Mouse (Mus musculus): ENCODE measurements around the gene Myo15b. TPM values are rescaled to one million over a fixed set of nuclear protein-coding genes. Genes with fewer than 3 reads are reported as not detected.

The Myo15b gene
- polyA plus RNA-seq, 1 experiment from 2014 or later: 0.12 TPM

DNA sequence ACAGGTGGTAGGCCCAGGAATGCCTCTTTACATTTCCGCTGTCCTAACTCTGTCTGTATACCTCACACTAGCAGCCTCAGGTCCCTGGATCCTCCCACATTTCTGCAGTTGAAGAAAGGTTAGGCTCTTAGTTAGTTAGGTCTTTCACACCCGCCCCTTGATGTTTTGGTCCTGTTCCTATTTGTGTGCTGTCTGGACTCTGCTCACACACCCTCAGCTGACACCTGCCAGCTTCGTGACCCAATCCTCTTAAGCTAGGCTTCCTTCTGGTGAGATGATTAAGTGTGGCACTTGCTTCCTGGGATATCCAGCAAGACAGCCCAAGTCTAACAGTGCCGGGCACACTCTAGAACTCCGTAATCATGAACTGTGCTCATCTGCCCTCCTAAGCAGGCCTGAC, 48.3 kb downstream of the Myo15b start:
- H3K27me3 ChIP-seq (ENCODE audit: insufficient read depth, low read length): no peaks in the 10 kb centered on the region

DNA sequence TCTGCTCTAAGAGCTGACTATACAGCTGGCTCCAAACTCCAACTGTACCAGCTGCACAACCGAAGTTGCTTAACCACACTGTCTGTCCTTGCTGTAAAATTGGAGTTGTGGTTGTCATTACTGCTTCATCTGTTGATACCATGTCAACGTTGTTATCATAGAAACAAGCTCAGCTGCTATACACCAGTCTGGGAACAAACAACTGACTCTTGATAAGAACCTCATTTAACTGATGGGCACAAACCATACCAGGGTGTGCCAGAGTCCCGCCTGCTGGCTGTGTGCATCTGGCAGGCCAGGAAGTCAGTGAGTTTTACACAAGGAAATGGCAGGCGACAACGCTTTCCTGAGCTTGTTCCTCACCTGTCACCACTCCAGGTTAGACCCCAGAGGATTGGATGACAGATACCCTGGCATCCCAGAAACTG, 52.9 kb downstream of the Myo15b start:
- H3K27me3 ChIP-seq (ENCODE audit: insufficient read depth, low read length): no peaks in the 10 kb centered on the region
- H3K9me3 ChIP-seq (ENCODE audit: low read depth, low read length): no peaks in the 10 kb centered on the region
- H3K27ac ChIP-seq (ENCODE audit: low read depth): peak overlapping the region; percentile 87
- DNase-seq (no peak), ATAC-seq (ENCODE audit: insufficient read depth) (no peak)
- peaks cover 18% of the 10 kb centered on the region for H3K36me3 ChIP-seq (ENCODE audit: insufficient read depth)
- H3K4me1 ChIP-seq (ENCODE audit: insufficient read depth): no peaks in the 10 kb centered on the region
- H3K4me3 ChIP-seq (ENCODE audit: low read depth, low read length): no peak overlapping the region
- TF ChIP-seq CTCF (IDR thresholded peaks at IDR 0.05; ENCODE audit: low read depth): no peak
- no peak overlapping the region for H3K9ac ChIP-seq
- WGBS: 76% methylated on average over 5 of the region's 5 CpGs
- no peak overlapping the region for H3K4me2 ChIP-seq

More for the DNA sequence above, 48.3 kb downstream of the Myo15b start:
- 79% methylated on average over 5 of the region's 5 CpGs for WGBS
- DNase-seq (no peak), ATAC-seq (ENCODE audit: insufficient read depth) (no peak)
- Histone ChIP-seq H3K27ac (ENCODE audit: low read depth) (no peak overlapping the region), H3K36me3 (ENCODE audit: insufficient read depth) (0 out of 2 replicates have a peak, but pooled peaks cover 3% of the 10 kb centered on the region), H3K4me3 (ENCODE audit: low read depth, low read length) (no peak overlapping the region), H3K9me3 (ENCODE audit: low read depth, low read length) (no peaks in the 10 kb centered on the region), H3K4me2 (no peak overlapping the region), H3K4me1 (ENCODE audit: insufficient read depth) (peaks cover 31% of the 10 kb centered on the region), H3K9ac (no peak overlapping the region)
- no peak for TF ChIP-seq CTCF (IDR thresholded peaks at IDR 0.05; ENCODE audit: low read depth)

DNA sequence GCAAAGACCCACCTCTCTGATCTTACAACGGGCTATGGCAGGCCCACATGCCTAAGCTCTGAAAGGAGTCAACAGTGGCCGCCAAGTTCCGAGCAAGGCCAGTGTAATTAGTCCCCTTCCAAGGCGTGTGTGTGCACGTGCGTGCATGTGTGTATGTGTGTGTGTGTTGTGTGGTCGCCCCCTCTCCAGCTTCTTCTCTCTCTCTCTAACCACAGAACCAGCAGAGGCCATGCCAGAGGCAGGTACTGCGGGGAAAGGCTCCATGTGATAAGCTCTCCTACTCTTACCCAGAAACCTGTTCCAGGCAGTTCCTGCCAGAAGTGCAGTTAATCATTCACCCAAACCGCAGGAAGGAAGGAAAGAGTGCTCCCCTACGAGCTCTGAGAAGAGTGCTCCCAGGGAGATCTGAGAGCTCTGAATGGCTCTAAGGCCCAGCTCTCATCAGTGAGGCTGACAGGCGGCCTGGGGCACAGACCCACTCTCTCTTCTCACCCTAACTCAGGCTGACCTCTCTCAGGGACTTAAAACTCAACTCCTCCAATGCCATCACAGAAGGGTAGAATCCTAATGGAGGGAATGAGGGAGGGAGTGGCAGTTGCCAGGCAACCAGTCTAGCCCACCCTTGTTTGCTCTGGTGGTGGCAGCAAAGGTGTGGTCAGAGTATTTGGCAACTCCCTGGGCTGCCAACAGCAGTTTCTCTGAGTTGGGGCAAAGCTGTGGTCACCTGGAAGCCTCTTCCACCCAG, 53.6 kb downstream of the Myo15b start, which contains the start of gene Smim6:
Gene Smim6 (plus strand): TSS at position 386 of the 745 bp plus-strand sequence.
- peak; percentile 88 for ATAC-seq (ENCODE audit: insufficient read depth)
- peak; percentile 71 for DNase-seq
- Histone ChIP-seq H3K4me1 (ENCODE audit: insufficient read depth) (no peaks in the 10 kb centered on the region), H3K9ac (peak within 1 kb of the TSS; percentile 3; the same call in 1 of the 2 replicates), H3K27ac (ENCODE audit: low read depth) (peak within 1 kb of the TSS; percentile 87), H3K9me3 (ENCODE audit: low read depth, low read length) (no peaks in the 10 kb centered on the region), H3K36me3 (ENCODE audit: insufficient read depth) (peaks cover 25% of the 10 kb centered on the region), H3K27me3 (ENCODE audit: insufficient read depth, low read length) (no peaks in the 10 kb centered on the region), H3K4me3 (ENCODE audit: low read depth, low read length) (no peak within 1 kb of the TSS), H3K4me2 (peak within 1 kb of the TSS; percentile 10)
- 66% methylated on average over 11 of the region's 11 CpGs for WGBS
- TF ChIP-seq CTCF (IDR thresholded peaks at IDR 0.05; ENCODE audit: low read depth): no peak

DNA sequence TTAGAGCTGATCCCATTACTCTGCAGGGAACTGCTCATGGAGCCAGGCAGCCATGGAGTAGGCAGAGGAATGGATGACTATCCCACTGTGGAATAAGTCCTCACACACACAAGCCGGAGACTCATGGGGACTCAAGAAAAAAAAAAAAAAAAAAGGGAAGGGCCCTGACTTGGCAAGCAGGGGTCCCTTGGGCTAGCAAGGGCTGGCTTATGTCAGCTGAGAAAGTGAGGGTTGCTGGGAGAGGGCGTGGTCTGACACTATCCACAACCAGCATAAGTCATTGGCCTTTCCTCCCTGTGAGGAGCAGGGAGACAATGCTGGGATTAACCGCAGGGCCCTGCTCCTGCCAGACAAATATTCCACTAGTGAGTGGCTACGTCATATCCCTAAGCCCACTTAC, 58.4 kb downstream of the Myo15b start:
- peaks cover 39% of the 10 kb centered on the region for H3K36me3 ChIP-seq (ENCODE audit: insufficient read depth)
- no peaks in the 10 kb centered on the region for H3K27me3 ChIP-seq (ENCODE audit: insufficient read depth, low read length)
- DNase-seq (no peak), ATAC-seq (ENCODE audit: insufficient read depth) (no peak)
- no peaks in the 10 kb centered on the region for H3K9me3 ChIP-seq (ENCODE audit: low read depth, low read length)
- no peaks in the 10 kb centered on the region for H3K4me1 ChIP-seq (ENCODE audit: insufficient read depth)
- 91% methylated on average over 4 of the region's 4 CpGs for WGBS
- H3K4me3 ChIP-seq (ENCODE audit: low read depth, low read length): no peak overlapping the region
- no peak overlapping the region for H3K4me2 ChIP-seq
- TF ChIP-seq CTCF (IDR thresholded peaks at IDR 0.05; ENCODE audit: low read depth): no peak
- no peak overlapping the region for H3K27ac ChIP-seq (ENCODE audit: low read depth)
- no peak overlapping the region for H3K9ac ChIP-seq

DNA sequence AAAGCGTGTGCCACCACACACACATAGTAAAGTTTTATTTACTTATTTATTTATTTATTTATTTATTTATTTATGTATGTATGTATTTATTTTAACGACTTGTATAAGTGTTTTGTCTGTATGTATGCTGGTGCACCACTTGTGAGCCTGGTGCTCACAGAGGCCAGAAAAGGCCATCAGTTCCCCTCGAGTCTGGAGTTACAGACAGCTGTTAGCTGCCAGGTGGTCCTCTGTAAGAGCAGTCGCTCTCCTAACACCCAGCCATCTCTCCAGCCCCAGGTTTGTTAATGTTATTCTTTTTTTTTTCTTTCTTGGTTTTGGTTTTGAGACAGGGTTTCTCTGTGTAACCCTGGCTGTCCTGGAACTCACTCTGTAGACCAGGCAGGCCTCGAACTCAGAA, 60.4 kb downstream of the Myo15b start:
- Histone ChIP-seq H3K4me3 (ENCODE audit: low read depth, low read length) (no peak overlapping the region), H3K4me1 (ENCODE audit: insufficient read depth) (no peaks in the 10 kb centered on the region), H3K27ac (ENCODE audit: low read depth) (no peak overlapping the region), H3K27me3 (ENCODE audit: insufficient read depth, low read length) (no peaks in the 10 kb centered on the region), H3K36me3 (ENCODE audit: insufficient read depth) (peaks cover 43% of the 10 kb centered on the region), H3K9me3 (ENCODE audit: low read depth, low read length) (no peaks in the 10 kb centered on the region), H3K9ac (no peak overlapping the region), H3K4me2 (no peak overlapping the region)
- WGBS: 77% methylated on average over 5 of the region's 5 CpGs
- TF ChIP-seq CTCF (IDR thresholded peaks at IDR 0.05; ENCODE audit: low read depth): no peak
- DNase-seq (no peak), ATAC-seq (ENCODE audit: insufficient read depth) (no peak)

DNA sequence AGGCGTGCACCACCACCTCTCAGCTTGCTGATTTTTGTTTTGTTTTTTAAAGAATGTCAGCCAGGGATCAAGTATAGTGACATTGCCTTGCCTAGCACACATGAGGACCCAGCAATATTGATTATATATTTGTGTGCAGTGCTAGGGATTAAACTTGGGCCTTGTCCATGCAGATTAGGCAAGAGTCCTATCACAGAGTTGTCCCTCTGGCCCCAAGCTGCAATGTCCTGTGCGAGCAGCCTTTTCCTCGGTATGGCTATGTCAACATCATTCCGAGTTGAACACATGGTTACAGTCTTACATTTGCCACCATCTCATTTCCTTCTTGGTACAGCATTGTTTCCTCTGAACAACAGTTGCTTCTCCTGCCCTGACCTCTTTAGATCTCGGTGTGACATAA, 60.9 kb downstream of the Myo15b start:
- H3K4me2 ChIP-seq: no peak overlapping the region
- H3K27ac ChIP-seq (ENCODE audit: low read depth): no peak overlapping the region
- DNase-seq (no peak), ATAC-seq (ENCODE audit: insufficient read depth) (no peak)
- no peaks in the 10 kb centered on the region for H3K9me3 ChIP-seq (ENCODE audit: low read depth, low read length)
- H3K27me3 ChIP-seq (ENCODE audit: insufficient read depth, low read length): no peaks in the 10 kb centered on the region
- peaks cover 43% of the 10 kb centered on the region for H3K36me3 ChIP-seq (ENCODE audit: insufficient read depth)
- 83% methylated on average over 5 of the region's 5 CpGs for WGBS
- H3K4me3 ChIP-seq (ENCODE audit: low read depth, low read length): no peak overlapping the region
- no peak overlapping the region for H3K9ac ChIP-seq
- no peak for TF ChIP-seq CTCF (IDR thresholded peaks at IDR 0.05; ENCODE audit: low read depth)
- no peaks in the 10 kb centered on the region for H3K4me1 ChIP-seq (ENCODE audit: insufficient read depth)

DNA sequence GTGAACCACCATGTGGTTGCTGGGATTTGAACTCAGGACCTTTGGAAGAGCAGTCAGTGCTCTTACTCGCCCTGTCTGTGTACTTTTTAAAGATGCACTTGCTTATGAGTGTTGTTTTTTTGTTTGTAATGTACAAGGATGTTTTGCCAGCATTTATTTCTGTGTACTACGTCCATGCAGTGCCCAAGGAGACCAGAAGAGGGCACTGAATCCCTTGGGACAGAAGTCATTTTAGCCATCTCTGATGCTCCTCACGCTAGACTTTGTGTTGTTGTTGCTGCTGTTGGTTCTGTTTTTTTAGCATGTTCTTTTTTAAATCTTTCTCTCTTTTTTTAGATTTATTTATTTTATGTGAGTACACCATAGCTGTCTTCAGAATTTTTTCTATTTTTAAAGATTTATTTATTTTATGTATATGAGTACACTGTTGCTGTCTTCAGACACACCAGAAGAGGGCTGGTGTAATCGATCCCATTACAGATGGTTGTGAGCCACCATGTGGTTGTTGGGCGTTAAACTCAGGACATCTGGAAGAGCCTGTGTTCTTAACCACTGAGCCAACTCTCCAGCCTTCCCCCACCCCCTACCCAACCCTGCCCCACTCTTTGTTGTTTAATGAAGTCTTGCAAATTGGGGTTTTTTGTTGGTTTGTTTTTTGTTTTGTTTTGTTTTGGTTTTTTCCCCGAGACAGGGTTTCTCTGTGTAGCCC, 62.1 kb downstream of the Myo15b start:
- WGBS: 45% methylated on average over 6 of the region's 6 CpGs
- Histone ChIP-seq H3K36me3 (ENCODE audit: insufficient read depth) (peaks cover 38% of the 10 kb centered on the region), H3K27me3 (ENCODE audit: insufficient read depth, low read length) (no peaks in the 10 kb centered on the region), H3K4me3 (ENCODE audit: low read depth, low read length) (no peak overlapping the region), H3K4me1 (ENCODE audit: insufficient read depth) (no peaks in the 10 kb centered on the region), H3K4me2 (no peak overlapping the region), H3K9ac (no peak overlapping the region), H3K27ac (ENCODE audit: low read depth) (no peak overlapping the region), H3K9me3 (ENCODE audit: low read depth, low read length) (no peaks in the 10 kb centered on the region)
- TF ChIP-seq CTCF (IDR thresholded peaks at IDR 0.05; ENCODE audit: low read depth): peak; percentile 78
- DNase-seq (peak; percentile 84), ATAC-seq (ENCODE audit: insufficient read depth) (no peak)
